Mouse (Mus musculus) embryonic facial prominence, embryonic 15.5 days (tissue): Measurements from ENCODE around the gene Dlx6. TPM values are rescaled to one million over a fixed set of nuclear protein-coding genes. Genes with fewer than 3 reads are reported as not detected.

Experiments used
- ATAC-seq: fragments of 200-750 bp; cut with Nextera tagmentation; 2 replicates; pipeline ENCODE4 v1.8.0; 2017; ENCODE audit warnings: low read depth, moderate TSS enrichment; ENCODE audit not compliant: insufficient number of reproducible peaks, low FRiP score, low TSS enrichment
- H3K27ac ChIP-seq: fragments of 300-500 bp; sonication (generic); replicated peaks from 2 replicates; pipeline ENCODE4 v1.5.1; 2015; ENCODE audit warnings: mild to moderate bottlenecking, inconsistent platforms
- H3K27me3 ChIP-seq: fragments of 300-500 bp; sonication (generic); 2 replicates; pipeline ENCODE4 v1.6.1; 2015; ENCODE audit warnings: inconsistent platforms
- H3K36me3 ChIP-seq: fragments of 300-500 bp; sonication (generic); 2 replicates; pipeline ENCODE4 v1.6.1; 2015; ENCODE audit warnings: mild to moderate bottlenecking, inconsistent platforms
- H3K4me1 ChIP-seq: fragments of 300-500 bp; sonication (generic); 2 replicates; pipeline ENCODE4 v1.6.1; 2015; ENCODE audit warnings: inconsistent platforms
- H3K4me2 ChIP-seq: fragments of 300-500 bp; sonication (generic); replicated peaks from 2 replicates; pipeline ENCODE4 v1.6.1; 2015; ENCODE audit warnings: mild to moderate bottlenecking, inconsistent platforms
- H3K4me3 ChIP-seq: fragments of 300-500 bp; sonication (generic); replicated peaks from 2 replicates; pipeline ENCODE4 v1.5.1; 2015; ENCODE audit warnings: mild to moderate bottlenecking, inconsistent platforms
- H3K9ac ChIP-seq: fragments of 300-500 bp; sonication (generic); 2 replicates; pipeline ENCODE4 v1.6.1; 2015; ENCODE audit warnings: inconsistent platforms
- H3K9me3 ChIP-seq: fragments of 300-500 bp; sonication (generic); replicated peaks from 2 replicates; pipeline ENCODE4 v1.6.1; 2016; ENCODE audit warnings: inconsistent platforms
- WGBS: fragments of 180-500 bp; shearing (Covaris S2); methylation state at CpG from one replicate; pipeline ENCODE4 v1.1.7; 2015; 5-methylcytosine and 5-hydroxymethylcytosine counted together
- polyA plus RNA-seq: library from polyadenylated mRNA; unstranded; fragments of >200 nt; fragmentation: Nextera tagmentation; extraction: Ambion mirVana; gene quantifications from 2 replicates; pipeline ENCODE4 v1.2.1, GENCODE M21; 2015

Dlx6 gene
- polyA plus RNA-seq, 1 experiment from 2014 or later, result 2.7 TPM

DNA sequence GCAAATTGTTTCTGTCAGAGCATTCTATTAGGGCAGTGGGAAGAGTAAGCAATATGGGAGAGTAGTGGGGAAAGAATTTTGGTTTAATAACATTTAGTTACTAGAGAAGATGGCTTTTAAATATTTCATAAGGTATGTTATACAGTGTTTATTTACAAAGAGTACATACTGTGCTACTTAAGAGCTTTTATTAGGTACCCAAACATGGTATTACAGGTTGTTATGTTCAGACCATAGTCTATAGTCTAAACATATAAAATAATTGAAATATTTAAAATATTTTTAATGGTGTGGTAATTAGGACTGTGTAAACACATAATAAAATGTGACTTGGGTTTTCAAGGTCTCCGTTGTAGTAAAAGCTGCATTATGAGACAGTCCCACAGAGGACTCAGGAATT lies 51.2 kb downstream of the Dlx6 start:
- Histone ChIP-seq H3K4me1 (no peaks in the 10 kb centered on the region), H3K4me2 (no peak overlapping the region), H3K4me3 (no peak overlapping the region), H3K36me3 (no peaks in the 10 kb centered on the region), H3K27ac (no peak overlapping the region), H3K9me3 (no peaks in the 10 kb centered on the region), H3K27me3 (no peaks in the 10 kb centered on the region), H3K9ac (no peak overlapping the region)
- 75% methylated on average over 1 of the region's 1 CpGs for WGBS
- ATAC-seq, result no peak

DNA sequence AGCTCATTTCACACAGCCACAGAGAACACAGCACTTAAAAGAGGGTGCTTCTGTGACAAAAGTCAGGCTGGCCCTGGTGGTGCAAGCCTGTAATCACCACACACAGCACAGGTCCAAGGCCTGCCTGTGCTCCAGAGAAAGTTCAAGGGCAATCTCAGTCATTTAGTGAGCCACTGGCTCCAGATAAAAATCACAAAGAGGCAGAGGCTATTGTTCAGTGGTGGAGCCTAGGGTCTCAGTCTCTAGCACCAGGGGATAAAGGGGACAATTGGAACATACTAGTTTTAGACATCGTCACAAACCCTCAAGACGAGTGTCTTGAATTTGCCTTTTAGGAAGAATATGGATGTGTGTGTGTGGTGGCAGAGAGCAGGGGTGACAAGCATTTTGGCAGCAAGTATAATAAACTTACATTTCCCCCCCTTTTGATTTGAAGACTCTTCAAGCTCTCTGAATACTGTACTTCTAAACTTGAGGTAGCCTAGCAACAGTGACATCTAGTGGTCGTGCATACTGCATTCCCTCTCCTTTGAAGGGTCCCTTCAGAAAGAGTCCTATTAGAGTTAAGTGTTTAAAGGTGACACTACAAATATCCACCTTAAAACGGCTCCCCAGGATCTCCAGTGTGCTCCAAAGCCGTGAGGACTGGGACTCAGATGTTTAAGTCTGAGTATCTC lies 51.9 kb downstream of the Dlx6 start:
- H3K27me3 ChIP-seq, result no peaks in the 10 kb centered on the region
- H3K4me2 ChIP-seq, result no peak overlapping the region
- 29% methylated on average over 5 of the region's 5 CpGs for WGBS
- no peak overlapping the region for H3K27ac ChIP-seq
- H3K4me1 ChIP-seq, result no peaks in the 10 kb centered on the region
- no peaks in the 10 kb centered on the region for H3K9me3 ChIP-seq
- no peak for ATAC-seq
- H3K36me3 ChIP-seq, result no peaks in the 10 kb centered on the region
- H3K9ac ChIP-seq, result no peak overlapping the region
- H3K4me3 ChIP-seq, result no peak overlapping the region

DNA sequence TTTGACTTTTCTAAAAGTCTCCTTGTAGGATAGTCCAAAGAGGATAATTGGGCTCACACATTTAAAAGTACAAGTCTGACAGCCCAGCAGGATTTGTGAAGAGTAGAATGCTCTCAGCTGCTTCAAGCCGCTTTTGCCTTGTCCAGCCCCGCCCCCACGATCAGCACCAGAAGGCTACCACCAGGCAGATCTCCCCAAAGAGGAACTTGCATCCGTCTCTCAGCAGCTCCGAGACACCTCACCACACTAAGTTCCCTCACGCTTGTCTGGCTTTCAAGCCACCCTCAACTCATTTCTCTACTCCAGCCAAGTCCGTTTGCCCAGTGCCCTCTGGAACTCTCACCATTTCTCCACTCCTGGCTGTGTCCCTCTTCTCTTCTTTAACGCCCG lies 52.4 kb downstream of the Dlx6 start:
- WGBS, result 55% methylated on average over 9 of the region's 9 CpGs
- Histone ChIP-seq H3K9me3 (no peaks in the 10 kb centered on the region), H3K27ac (no peak overlapping the region), H3K4me1 (no peaks in the 10 kb centered on the region), H3K9ac (no peak overlapping the region), H3K4me2 (no peak overlapping the region), H3K4me3 (no peak overlapping the region), H3K27me3 (no peaks in the 10 kb centered on the region), H3K36me3 (no peaks in the 10 kb centered on the region)
- no peak for ATAC-seq

DNA sequence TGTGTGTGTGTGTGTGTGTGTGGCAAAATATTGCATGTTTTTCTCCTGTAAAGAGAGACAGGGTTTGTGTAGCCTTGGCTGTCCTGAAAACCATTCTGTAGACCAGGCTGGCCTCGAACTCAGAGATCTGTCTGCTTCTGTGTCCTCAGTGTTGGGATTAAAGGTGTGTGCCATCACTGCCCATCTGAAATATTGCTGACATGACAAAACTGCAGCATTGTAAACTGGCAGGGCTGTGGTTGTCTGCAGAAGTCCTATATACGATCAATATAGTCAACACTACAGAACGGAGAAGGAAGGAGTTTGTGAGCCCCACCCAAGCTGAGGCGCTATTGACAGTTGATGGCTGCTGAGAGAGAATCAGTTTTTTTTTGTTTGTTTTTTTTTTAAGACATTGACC lies 54.2 kb downstream of the Dlx6 start:
- no peak for ATAC-seq
- H3K27ac ChIP-seq, result no peak overlapping the region
- H3K4me2 ChIP-seq, result no peak overlapping the region
- no peaks in the 10 kb centered on the region for H3K36me3 ChIP-seq
- no peaks in the 10 kb centered on the region for H3K4me1 ChIP-seq
- H3K27me3 ChIP-seq, result no peaks in the 10 kb centered on the region
- no peaks in the 10 kb centered on the region for H3K9me3 ChIP-seq
- H3K9ac ChIP-seq, result no peak overlapping the region
- 88% methylated on average over 4 of the region's 4 CpGs for WGBS
- H3K4me3 ChIP-seq, result no peak overlapping the region

Other genes starting within 250 kb of the Dlx6 start
- 46.9 and 56.0 TPM in 2 replicates for gene Dlx5, start 18.8 kb downstream of the Dlx6 start, polyA plus RNA-seq
- gene Sdhaf3, start 92.7 kb downstream of the Dlx6 start, polyA plus RNA-seq, result 4.5 and 5.2 TPM in 2 replicates